Mouse (Mus musculus): Measurements from ENCODE around the gene Aasdh. TPM values are rescaled to one million over a fixed set of nuclear protein-coding genes. Genes with fewer than 3 reads are reported as not detected.

The Aasdh gene
- polyA plus RNA-seq, 1 experiment = 20.9 TPM

- TF ChIP-seq POLR2A (IDR thresholded peaks at IDR 0.05; ENCODE audit: borderline replicate concordance, insufficient read depth, low read length) (no peak), CTCF (IDR thresholded peaks at IDR 0.05; ENCODE audit: borderline replicate concordance, insufficient read depth, low read depth, low read length) (no peak)
- no peak for DNase-seq
- Histone ChIP-seq H3K27ac (ENCODE audit: insufficient read depth, low read length) (no peak overlapping the region), H3K4me1 (ENCODE audit: control insufficient read depth, insufficient read depth, low read length) (no peaks in the 10 kb centered on the region), H3K27me3 (ENCODE audit: control insufficient read depth, insufficient read depth, low read length) (no peaks in the 10 kb centered on the region), H3K4me3 (replicated peaks; ENCODE audit: insufficient read depth, low read depth, low read length) (no peak overlapping the region)
- WGBS = 75% methylated on average over 8 of the region's 8 CpGs
These were observed 38.5 kb downstream of the Aasdh start for GRCm38 (mm10) chr5:76866819-76867218.

DNA sequence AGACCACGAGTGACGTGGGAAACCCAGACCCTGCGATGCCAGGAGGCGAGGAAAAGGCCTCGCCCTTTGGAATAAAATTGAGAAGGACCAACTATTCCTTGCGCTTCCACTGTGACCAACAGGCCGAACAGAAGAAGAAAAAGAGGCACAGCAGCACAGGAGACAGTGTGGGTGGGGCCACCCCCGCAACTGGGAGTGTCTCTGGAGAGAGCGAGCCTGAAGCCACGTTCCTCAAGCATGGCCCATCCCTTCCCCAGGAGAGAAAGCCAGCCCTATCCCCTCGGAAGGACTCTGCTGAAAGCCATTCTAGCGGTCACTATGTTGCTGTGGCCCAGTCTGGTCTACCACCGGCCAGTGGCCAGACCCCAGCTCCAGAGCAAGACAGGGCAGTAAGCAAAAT, 46.9 kb downstream of the Aasdh start:
- Histone ChIP-seq H3K27ac (ENCODE audit: insufficient read depth, low read length) (no peak overlapping the region), H3K4me3 (replicated peaks; ENCODE audit: insufficient read depth, low read depth, low read length) (no peak overlapping the region), H3K27me3 (ENCODE audit: control insufficient read depth, insufficient read depth, low read length) (no peaks in the 10 kb centered on the region), H3K4me1 (ENCODE audit: control insufficient read depth, insufficient read depth, low read length) (peaks cover 3% of the 10 kb centered on the region)
- no peak for TF ChIP-seq CTCF (IDR thresholded peaks at IDR 0.05; ENCODE audit: borderline replicate concordance, insufficient read depth, low read depth, low read length)
- DNase-seq = no peak
- 83% methylated on average over 13 of the region's 13 CpGs for WGBS

DNA sequence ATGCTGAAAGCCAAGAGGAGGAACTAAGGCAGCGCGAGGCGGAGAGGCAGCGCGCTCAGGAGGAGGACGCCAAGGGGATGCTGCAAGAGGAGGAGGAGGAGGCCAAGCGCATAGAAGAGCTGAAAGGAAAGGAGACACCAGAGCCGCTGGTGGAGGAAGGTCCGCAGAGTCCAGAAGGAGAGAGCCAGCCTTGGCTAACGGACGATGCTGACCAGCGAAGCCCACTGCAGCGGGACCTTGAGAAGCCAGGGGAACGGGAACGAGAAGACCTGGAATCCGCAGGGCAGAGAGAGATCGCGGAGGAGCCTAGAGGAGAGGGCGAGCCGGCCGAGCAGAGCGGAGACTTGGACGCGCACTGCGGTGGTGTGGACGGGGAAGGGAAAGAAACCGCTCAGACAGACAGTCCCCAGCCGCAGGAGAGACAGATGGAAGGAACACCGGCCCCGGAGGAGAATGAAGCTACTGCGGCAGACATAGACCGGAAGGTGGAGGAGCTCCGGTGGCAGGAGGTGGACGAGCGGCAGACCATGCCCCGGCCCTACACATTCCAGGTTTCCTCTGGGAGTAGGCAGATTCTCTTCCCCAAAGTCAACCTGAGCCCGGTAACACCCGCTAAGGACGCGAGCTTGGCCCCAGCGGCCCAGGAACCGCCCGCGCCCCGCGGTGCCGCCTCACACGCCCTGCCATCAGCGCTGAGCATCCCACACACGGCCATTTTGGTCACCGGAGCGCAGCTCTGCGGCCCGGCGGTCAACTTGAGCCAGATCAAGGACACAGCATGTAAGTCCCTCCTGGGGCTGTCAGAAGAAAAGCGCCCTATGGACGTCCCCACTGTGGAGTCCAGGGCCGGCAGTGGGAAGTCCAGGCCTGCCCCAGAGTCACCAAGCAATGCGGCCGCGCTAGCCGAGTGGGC, 48.0 kb downstream of the Aasdh start:
- no peak for DNase-seq
- TF ChIP-seq POLR2A (IDR thresholded peaks at IDR 0.05; ENCODE audit: borderline replicate concordance, insufficient read depth, low read length) (no peak), CTCF (IDR thresholded peaks at IDR 0.05; ENCODE audit: borderline replicate concordance, insufficient read depth, low read depth, low read length) (no peak)
- H3K4me3 ChIP-seq (replicated peaks; ENCODE audit: insufficient read depth, low read depth, low read length) = no peak overlapping the region
- peaks cover 3% of the 10 kb centered on the region for H3K4me1 ChIP-seq (ENCODE audit: control insufficient read depth, insufficient read depth, low read length)
- H3K27me3 ChIP-seq (ENCODE audit: control insufficient read depth, insufficient read depth, low read length) = no peaks in the 10 kb centered on the region
- H3K27ac ChIP-seq (ENCODE audit: insufficient read depth, low read length) = no peak overlapping the region
- 61% methylated on average over 62 of the region's 62 CpGs for WGBS

- Histone ChIP-seq H3K4me1 (ENCODE audit: control insufficient read depth, insufficient read depth, low read length) (peaks cover 3% of the 10 kb centered on the region), H3K4me3 (replicated peaks; ENCODE audit: insufficient read depth, low read depth, low read length) (no peak overlapping the region), H3K27ac (ENCODE audit: insufficient read depth, low read length) (no peak overlapping the region), H3K27me3 (ENCODE audit: control insufficient read depth, insufficient read depth, low read length) (no peaks in the 10 kb centered on the region)
- TF ChIP-seq CTCF (IDR thresholded peaks at IDR 0.05; ENCODE audit: borderline replicate concordance, insufficient read depth, low read depth, low read length) = no peak
- no peak for TF ChIP-seq POLR2A (IDR thresholded peaks at IDR 0.05; ENCODE audit: borderline replicate concordance, insufficient read depth, low read length)
- 42% methylated on average over 25 of the region's 25 CpGs for WGBS
- no peak for DNase-seq
These were observed 49.3 kb downstream of the Aasdh start for GRCm38 (mm10) chr5:76855829-76856600.

GRCm38 (mm10) chr5:76853549-76853948, 51.8 kb downstream of the Aasdh start:
- WGBS = 17% methylated on average over 10 of the region's 10 CpGs
- TF ChIP-seq CTCF (IDR thresholded peaks at IDR 0.05; ENCODE audit: borderline replicate concordance, insufficient read depth, low read depth, low read length) (peak; percentile 66), POLR2A (IDR thresholded peaks at IDR 0.05; ENCODE audit: borderline replicate concordance, insufficient read depth, low read length) (no peak)

DNA sequence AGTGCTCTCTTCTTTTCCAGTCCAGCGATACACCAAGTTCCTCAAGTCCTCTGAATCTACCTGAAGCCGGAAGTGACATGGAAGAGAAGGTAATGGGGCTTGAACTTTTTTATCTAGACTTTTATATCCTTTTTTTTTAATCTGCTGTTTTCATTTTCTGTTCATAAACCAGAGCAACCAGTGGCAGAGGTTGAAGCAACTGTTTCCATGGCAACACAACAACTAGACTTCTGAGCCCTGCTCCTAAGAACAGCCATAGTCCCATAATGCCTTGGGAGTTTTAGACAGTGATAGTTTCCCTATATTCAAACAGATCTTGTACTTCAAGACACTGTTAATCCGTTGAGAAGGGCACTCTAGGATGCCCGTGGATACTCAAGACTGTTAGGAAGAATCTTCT, 54.0 kb downstream of the Aasdh start:
- Histone ChIP-seq H3K4me3 (replicated peaks; ENCODE audit: insufficient read depth, low read depth, low read length) (no peak overlapping the region), H3K27ac (ENCODE audit: insufficient read depth, low read length) (no peak overlapping the region), H3K27me3 (ENCODE audit: control insufficient read depth, insufficient read depth, low read length) (no peaks in the 10 kb centered on the region), H3K4me1 (ENCODE audit: control insufficient read depth, insufficient read depth, low read length) (peaks cover 3% of the 10 kb centered on the region)
- 80% methylated on average over 4 of the region's 4 CpGs for WGBS
- TF ChIP-seq POLR2A (IDR thresholded peaks at IDR 0.05; ENCODE audit: borderline replicate concordance, insufficient read depth, low read length) (no peak), CTCF (IDR thresholded peaks at IDR 0.05; ENCODE audit: borderline replicate concordance, insufficient read depth, low read depth, low read length) (no peak)
- DNase-seq = no peak

More at GRCm38 (mm10) chr5:76853549-76853948, 51.8 kb downstream of the Aasdh start:
- Histone ChIP-seq H3K4me1 (ENCODE audit: control insufficient read depth, insufficient read depth, low read length) (peaks cover 3% of the 10 kb centered on the region), H3K27ac (ENCODE audit: insufficient read depth, low read length) (no peak overlapping the region), H3K27me3 (ENCODE audit: control insufficient read depth, insufficient read depth, low read length) (no peaks in the 10 kb centered on the region), H3K4me3 (replicated peaks; ENCODE audit: insufficient read depth, low read depth, low read length) (no peak overlapping the region)
- DNase-seq = peak; percentile 50 to 63

DNA sequence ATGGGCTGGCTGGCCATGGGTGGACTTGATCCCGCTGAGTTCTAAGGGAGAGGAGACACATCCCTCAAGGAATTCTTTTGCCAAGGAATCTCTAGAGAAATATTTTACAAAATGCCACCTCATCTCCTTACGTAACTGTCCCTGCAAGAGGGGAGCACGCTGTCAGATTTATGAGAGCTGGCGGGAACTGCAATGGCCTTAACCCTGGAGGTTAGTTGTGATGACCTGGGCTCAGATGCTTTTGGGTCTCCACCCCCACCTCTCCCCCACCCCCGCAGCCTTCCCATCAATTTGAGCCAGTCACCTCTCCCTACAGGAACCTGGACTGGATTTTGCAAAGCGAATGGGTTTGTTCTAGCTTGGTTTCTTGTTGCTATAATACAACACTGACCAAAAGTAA, 58.2 kb downstream of the Aasdh start:
- TF ChIP-seq POLR2A (IDR thresholded peaks at IDR 0.05; ENCODE audit: borderline replicate concordance, insufficient read depth, low read length) (no peak), CTCF (IDR thresholded peaks at IDR 0.05; ENCODE audit: borderline replicate concordance, insufficient read depth, low read depth, low read length) (no peak)

More for the DNA sequence above, 58.2 kb downstream of the Aasdh start:
- no peak for DNase-seq
- no peak overlapping the region for H3K4me3 ChIP-seq (replicated peaks; ENCODE audit: insufficient read depth, low read depth, low read length)
- no peak overlapping the region for H3K27ac ChIP-seq (ENCODE audit: insufficient read depth, low read length)
- 94% methylated on average over 6 of the region's 6 CpGs for WGBS
- no peaks in the 10 kb centered on the region for H3K27me3 ChIP-seq (ENCODE audit: control insufficient read depth, insufficient read depth, low read length)
- no peaks in the 10 kb centered on the region for H3K4me1 ChIP-seq (ENCODE audit: control insufficient read depth, insufficient read depth, low read length)
